Mouse (Mus musculus) kidney, embryonic 16.5 days (tissue): ENCODE measurements at regions not wholly inside any gene's neighbourhood (a gene's known extent, or its start where the extent isn't known, plus 50 kb on each side); places are given as distances from the start of the nearest gene placed in this dataset.

Source experiments
- ATAC-seq: fragments of 200-750 bp; cut with Nextera tagmentation; 2 replicates; pipeline ENCODE4 v1.8.0; 2017; ENCODE audit warnings: moderate TSS enrichment; ENCODE audit not compliant: low FRiP score, low TSS enrichment
- H3K27ac ChIP-seq: fragments of 300-500 bp; sonication (generic); 2 replicates; pipeline ENCODE4 v1.5.1; 2014; ENCODE audit warnings: low read length
- H3K27me3 ChIP-seq: fragments of 300-500 bp; sonication (generic); 2 replicates; pipeline ENCODE4 v1.6.1; 2014; ENCODE audit warnings: low read length, control low read depth, mixed read lengths; ENCODE audit not compliant: insufficient read depth
- H3K36me3 ChIP-seq: fragments of 300-500 bp; sonication (generic); 2 replicates; pipeline ENCODE4 v1.6.1; 2014; ENCODE audit warnings: low read length, control low read depth, mixed read lengths; ENCODE audit not compliant: insufficient read depth
- H3K4me1 ChIP-seq: fragments of 300-500 bp; sonication (generic); 2 replicates; pipeline ENCODE4 v1.6.1; 2014; ENCODE audit warnings: low read length, control low read depth, mixed read lengths; ENCODE audit not compliant: insufficient read depth
- H3K4me2 ChIP-seq: fragments of 300-500 bp; sonication (generic); replicated peaks from 2 replicates; pipeline ENCODE4 v1.6.1; 2014; ENCODE audit warnings: low read depth, low read length
- H3K4me3 ChIP-seq: fragments of 300-500 bp; sonication (generic); 2 replicates; pipeline ENCODE4 v1.5.1; 2014; ENCODE audit warnings: mild to moderate bottlenecking, low read length
- H3K9ac ChIP-seq: fragments of 300-500 bp; sonication (generic); replicated peaks from 2 replicates; pipeline ENCODE4 v1.6.1; 2014; ENCODE audit warnings: low read length
- H3K9me3 ChIP-seq: fragments of 300-500 bp; sonication (generic); 2 replicates; pipeline ENCODE4 v1.6.1; 2016; ENCODE audit warnings: low read length, control low read depth
- WGBS: fragments of 180-500 bp; shearing (Covaris S2); extraction: QIAGEN DNeasy Blood & Tissue Kit; methylation state at CpG from one replicate; pipeline ENCODE4 v1.1.7; 2014; 5-methylcytosine and 5-hydroxymethylcytosine counted together

GRCm38 (mm10) chr7:70524744-70525143 is 158.2 kb upstream of the Nr2f2 start:
- Histone ChIP-seq H3K36me3 (no peaks in the 10 kb centered on the region), H3K27me3 (no peaks in the 10 kb centered on the region), H3K9me3 (peaks cover 15% of the 10 kb centered on the region; the same call in 1 of the 2 replicates), H3K4me1 (peaks cover 3% of the 10 kb centered on the region; the same call in 1 of the 2 replicates), H3K27ac (no peak overlapping the region), H3K4me3 (no peak overlapping the region), H3K9ac (no peak overlapping the region), H3K4me2 (no peak overlapping the region)
- ATAC-seq, result no peak
- 85% methylated on average over 9 of the region's 9 CpGs for WGBS

DNA sequence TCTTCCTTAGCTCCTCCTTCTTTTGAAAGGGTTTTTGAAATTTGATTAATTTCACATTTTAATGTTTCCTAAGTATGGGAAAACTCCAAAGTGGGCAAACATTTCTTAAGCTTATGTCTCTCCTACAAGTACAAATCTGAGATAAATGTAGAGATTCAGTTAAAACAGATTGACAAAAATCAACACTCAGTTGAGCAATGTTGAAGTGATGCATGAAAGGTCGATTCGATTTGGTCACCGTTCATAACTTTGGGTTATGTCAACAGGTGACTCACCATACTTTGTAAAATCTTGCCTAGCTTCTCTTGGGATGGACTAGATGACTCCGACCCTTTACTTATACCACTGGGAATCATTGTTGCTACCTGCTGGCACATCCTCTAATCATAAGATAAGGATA is 157.7 kb upstream of the Nr2f2 start:
- Histone ChIP-seq H3K9ac (no peak overlapping the region), H3K4me1 (peaks cover 3% of the 10 kb centered on the region; the same call in 1 of the 2 replicates), H3K4me2 (no peak overlapping the region), H3K27me3 (no peaks in the 10 kb centered on the region), H3K27ac (no peak overlapping the region), H3K4me3 (no peak overlapping the region), H3K36me3 (no peaks in the 10 kb centered on the region), H3K9me3 (peaks cover 15% of the 10 kb centered on the region; the same call in 1 of the 2 replicates)
- 96% methylated on average over 4 of the region's 4 CpGs for WGBS
- ATAC-seq, result no peak

- H3K36me3 ChIP-seq, result no peaks in the 10 kb centered on the region
- no peak for ATAC-seq
- peaks cover 25% of the 10 kb centered on the region for H3K4me1 ChIP-seq
- no peak overlapping the region for H3K4me3 ChIP-seq
- no peak overlapping the region for H3K27ac ChIP-seq
- no peaks in the 10 kb centered on the region for H3K27me3 ChIP-seq
- no peaks in the 10 kb centered on the region for H3K9me3 ChIP-seq
- H3K4me2 ChIP-seq, result no peak overlapping the region
- H3K9ac ChIP-seq, result no peak overlapping the region
- 40% methylated on average over 3 of the region's 3 CpGs for WGBS
Observed at GRCm38 (mm10) chr7:70516741-70517140, 150.2 kb upstream of the Nr2f2 start.

DNA sequence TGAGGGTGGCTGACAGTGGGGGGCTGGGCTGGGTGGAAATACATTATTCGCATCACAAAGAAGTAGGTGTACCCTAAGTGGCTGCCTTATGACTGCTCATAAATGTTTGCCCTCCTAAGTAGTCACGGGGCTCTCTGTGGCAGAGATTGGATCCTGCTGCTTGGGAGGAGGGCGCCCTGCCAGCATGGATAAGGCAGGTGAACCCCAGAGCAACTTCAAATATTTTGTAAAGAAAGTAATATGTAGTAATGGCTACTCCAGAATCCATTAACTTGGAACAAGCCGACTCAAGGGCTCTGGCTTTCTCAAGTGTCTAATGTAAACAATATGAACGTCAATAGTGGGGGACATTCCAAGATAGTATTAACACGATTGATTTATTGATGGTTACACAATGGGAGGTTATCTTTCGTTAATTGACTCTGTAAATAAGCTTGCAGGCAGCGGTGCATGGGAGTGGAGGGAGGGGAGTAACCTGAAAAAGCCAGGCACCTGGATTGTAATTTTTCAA is 148.9 kb upstream of the Nr2f2 start:
- peak overlapping the region; percentile 36 for H3K4me2 ChIP-seq
- no peaks in the 10 kb centered on the region for H3K36me3 ChIP-seq
- peak overlapping the region; percentile 93 for H3K27ac ChIP-seq
- no peaks in the 10 kb centered on the region for H3K27me3 ChIP-seq
- 7% methylated on average over 8 of the region's 8 CpGs for WGBS
- ATAC-seq, result peak; percentile 66
- no peaks in the 10 kb centered on the region for H3K9me3 ChIP-seq
- H3K4me1 ChIP-seq, result peaks cover 25% of the 10 kb centered on the region
- 0 out of 2 replicates have a peak overlapping the region, but pooled peaks have one; percentile 0 for H3K4me3 ChIP-seq
- H3K9ac ChIP-seq, result peak overlapping the region; percentile 24; the same call in 1 of the 2 replicates

- whole genome bisulfite sequencing, result 6% methylated on average over 6 of the region's 6 CpGs
- peak overlapping the region; percentile 93 for H3K27ac ChIP-seq
- peaks cover 25% of the 10 kb centered on the region for H3K4me1 ChIP-seq
- H3K4me3 ChIP-seq, result peak overlapping the region; percentile 0; the same call in 1 of the 2 replicates
- no peaks in the 10 kb centered on the region for H3K9me3 ChIP-seq
- peak overlapping the region; percentile 36 for H3K4me2 ChIP-seq
- no peaks in the 10 kb centered on the region for H3K27me3 ChIP-seq
- peak overlapping the region; percentile 24; the same call in 1 of the 2 replicates for H3K9ac ChIP-seq
- ATAC-seq, result peak; percentile 92
- no peaks in the 10 kb centered on the region for H3K36me3 ChIP-seq
Observed at GRCm38 (mm10) chr7:70514666-70515065, 148.1 kb upstream of the Nr2f2 start.

DNA sequence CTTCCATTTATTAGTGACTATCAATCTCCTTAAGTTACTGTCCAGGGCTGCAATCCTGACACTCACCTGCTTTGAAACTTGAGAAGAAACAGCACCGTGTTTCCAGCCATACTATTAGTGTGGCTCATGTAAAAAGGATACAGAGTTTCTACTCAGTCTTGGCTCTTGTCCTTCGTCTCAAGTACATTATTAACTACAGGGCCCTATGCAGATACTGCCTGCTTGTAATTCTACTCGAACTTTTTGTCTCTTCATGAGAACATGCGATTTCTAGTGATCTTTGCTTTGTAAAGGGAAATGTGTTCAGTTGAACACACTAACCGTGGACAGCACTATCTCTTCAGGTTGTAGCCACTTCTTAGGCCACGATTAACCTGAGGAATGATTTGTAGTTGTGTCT is 145.8 kb upstream of the Nr2f2 start:
- WGBS, result 57% methylated on average over 6 of the region's 6 CpGs
- Histone ChIP-seq H3K9ac (no peak overlapping the region), H3K9me3 (no peaks in the 10 kb centered on the region), H3K4me1 (peaks cover 25% of the 10 kb centered on the region), H3K4me2 (no peak overlapping the region), H3K27ac (no peak overlapping the region), H3K27me3 (no peaks in the 10 kb centered on the region), H3K36me3 (no peaks in the 10 kb centered on the region), H3K4me3 (no peak overlapping the region)
- no peak for ATAC-seq

- 5% methylated on average over 7 of the region's 7 CpGs for WGBS
- no peak overlapping the region for H3K4me3 ChIP-seq
- H3K9ac ChIP-seq, result peak overlapping the region; percentile 31; the same call in 1 of the 2 replicates
- peak; percentile 85 for ATAC-seq
- H3K9me3 ChIP-seq, result no peaks in the 10 kb centered on the region
- H3K4me2 ChIP-seq, result no peak overlapping the region
- no peaks in the 10 kb centered on the region for H3K27me3 ChIP-seq
- peaks cover 23% of the 10 kb centered on the region for H3K4me1 ChIP-seq
- no peaks in the 10 kb centered on the region for H3K36me3 ChIP-seq
- H3K27ac ChIP-seq, result peak overlapping the region; percentile 77
Observed at GRCm38 (mm10) chr7:70505671-70506181, 139.2 kb upstream of the Nr2f2 start.

- H3K4me1 ChIP-seq, result peaks cover 23% of the 10 kb centered on the region
- no peak overlapping the region for H3K4me2 ChIP-seq
- no peaks in the 10 kb centered on the region for H3K36me3 ChIP-seq
- H3K4me3 ChIP-seq, result no peak overlapping the region
- H3K27ac ChIP-seq, result no peak overlapping the region
- ATAC-seq, result no peak
- 62% methylated on average over 4 of the region's 4 CpGs for WGBS
- no peak overlapping the region for H3K9ac ChIP-seq
- H3K27me3 ChIP-seq, result no peaks in the 10 kb centered on the region
- no peaks in the 10 kb centered on the region for H3K9me3 ChIP-seq
Observed at GRCm38 (mm10) chr7:70501821-70502220, 135.3 kb upstream of the Nr2f2 start.

DNA sequence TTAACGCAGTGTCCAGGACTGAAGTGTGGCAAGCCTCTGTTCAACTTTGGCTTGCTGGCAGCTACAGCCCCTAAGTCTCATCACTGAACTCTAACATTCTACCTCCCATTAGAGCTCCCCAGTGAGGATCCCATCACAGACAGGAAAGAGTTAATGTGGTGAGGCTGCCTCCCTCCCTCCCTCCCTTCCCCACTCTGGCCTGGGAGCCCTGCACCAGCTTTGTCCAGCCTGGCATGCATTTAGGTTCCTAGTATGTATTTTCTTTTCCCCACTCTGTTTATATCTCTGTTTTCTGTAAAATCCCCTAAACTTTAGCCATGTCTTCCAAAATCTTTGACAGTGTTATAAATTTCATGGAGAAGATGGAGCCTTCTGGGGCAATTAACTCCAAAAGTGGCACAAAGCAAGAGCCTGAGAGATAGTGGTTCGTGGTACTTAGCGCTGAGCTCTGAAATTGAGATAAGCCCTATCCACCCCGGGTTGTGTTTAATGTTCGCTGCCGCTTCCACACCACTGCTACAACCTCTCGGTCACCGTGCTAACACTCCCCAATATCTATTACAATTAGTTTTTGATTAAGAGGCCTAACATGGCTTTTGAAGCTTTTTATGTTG is 130.1 kb upstream of the Nr2f2 start:
- Histone ChIP-seq H3K9me3 (no peaks in the 10 kb centered on the region), H3K4me1 (peaks cover 12% of the 10 kb centered on the region; the same call in 1 of the 2 replicates), H3K4me2 (no peak overlapping the region), H3K4me3 (no peak overlapping the region), H3K36me3 (no peaks in the 10 kb centered on the region), H3K27me3 (no peaks in the 10 kb centered on the region), H3K27ac (peak overlapping the region; percentile 63), H3K9ac (no peak overlapping the region)
- WGBS, result 22% methylated on average over 8 of the region's 8 CpGs
- peak; percentile 92 for ATAC-seq

DNA sequence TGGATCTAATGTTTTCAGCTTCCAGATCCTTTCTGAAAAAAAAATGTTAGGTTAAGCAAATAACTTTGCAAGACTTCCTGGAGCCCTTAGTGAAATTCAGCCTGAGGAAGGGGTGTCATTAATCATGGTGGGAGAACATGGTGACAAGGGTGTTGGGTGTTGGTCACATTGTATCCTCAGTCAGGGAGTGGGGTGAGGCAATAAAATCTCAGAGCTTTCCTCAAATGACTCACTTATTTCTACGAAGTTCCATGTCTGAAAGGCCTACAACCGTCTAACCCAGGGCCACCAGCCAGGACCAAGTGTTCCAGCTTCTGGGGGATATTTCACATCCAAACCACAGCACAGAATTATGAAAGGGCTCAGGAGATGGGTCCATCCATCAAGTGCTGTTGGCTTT is 117.7 kb upstream of the Nr2f2 start:
- Histone ChIP-seq H3K27ac (no peak overlapping the region), H3K4me2 (no peak overlapping the region), H3K9me3 (no peaks in the 10 kb centered on the region), H3K36me3 (no peaks in the 10 kb centered on the region), H3K27me3 (no peaks in the 10 kb centered on the region), H3K9ac (no peak overlapping the region), H3K4me1 (no peaks in the 10 kb centered on the region), H3K4me3 (no peak overlapping the region)
- 60% methylated on average over 2 of the region's 2 CpGs for WGBS
- no peak for ATAC-seq
